Mouse (Mus musculus): Measurements from ENCODE around the gene Krtap4-6.

- no peak for TF ChIP-seq CTCF (IDR thresholded peaks at IDR 0.05; ENCODE audit: low read depth, low read length)
- no peak for TF ChIP-seq POLR2A (IDR thresholded peaks at IDR 0.05; ENCODE audit: insufficient read depth, low read length)
- no peak for TF ChIP-seq EP300 (IDR thresholded peaks at IDR 0.05; ENCODE audit: insufficient read depth, low read depth, low read length)
Measured at GRCm38 (mm10) chr11:99637086-99637485, 28.7 kb downstream of the Krtap4-6 start.

Data from ES-Bruce4 (cell line).